Mouse (Mus musculus): ENCODE data around the gene Theg.

The Theg gene

GRCm38 (mm10) chr10:79594872-79595589, 7.9 kb upstream of the Theg start:
- peak; percentile 86 for DNase-seq (ENCODE audit: low read depth, low spot score)

- DNase-seq (ENCODE audit: low read depth, low spot score) = no peak
These were observed 7.0 kb upstream of the Theg start for GRCm38 (mm10) chr10:79594111-79594510.

- DNase-seq (ENCODE audit: low read depth, low spot score) = no peak
These were observed 3.6 kb upstream of the Theg start for GRCm38 (mm10) chr10:79590702-79591101.

GRCm38 (mm10) chr10:79587752-79588126, 608 bp upstream of the Theg start:
- DNase-seq (ENCODE audit: low read depth, low spot score) = no peak

GRCm38 (mm10) chr10:79586243-79586642, 888 bp downstream of the Theg start:
- DNase-seq (ENCODE audit: low read depth, low spot score) = no peak

GRCm38 (mm10) chr10:79585723-79586122, 1.4 kb downstream of the Theg start:
- no peak for DNase-seq (ENCODE audit: low read depth, low spot score)

GRCm38 (mm10) chr10:79585136-79585535, 2.0 kb downstream of the Theg start:
- no peak for DNase-seq (ENCODE audit: low read depth, low spot score)

- DNase-seq (ENCODE audit: low read depth, low spot score) = no peak
These were observed 2.7 kb downstream of the Theg start for GRCm38 (mm10) chr10:79584426-79584825.

GRCm38 (mm10) chr10:79584021-79584420, 3.1 kb downstream of the Theg start:
- no peak for DNase-seq (ENCODE audit: low read depth, low spot score)

- DNase-seq (ENCODE audit: low read depth, low spot score) = no peak
These were observed 5.6 kb downstream of the Theg start for GRCm38 (mm10) chr10:79581501-79581900.

GRCm38 (mm10) chr10:79580811-79581210, 6.3 kb downstream of the Theg start:
- peak; percentile 69 for DNase-seq (ENCODE audit: low read depth, low spot score)

GRCm38 (mm10) chr10:79580356-79580755, 6.8 kb downstream of the Theg start:
- no peak for DNase-seq (ENCODE audit: low read depth, low spot score)

- DNase-seq (ENCODE audit: low read depth, low spot score) = no peak
These were observed 7.3 kb downstream of the Theg start for GRCm38 (mm10) chr10:79579781-79580180.

- DNase-seq (ENCODE audit: low read depth, low spot score) = no peak
These were observed 8.2 kb downstream of the Theg start for GRCm38 (mm10) chr10:79578891-79579290.

- no peak for DNase-seq (ENCODE audit: low read depth, low spot score)
These were observed 8.9 kb downstream of the Theg start for GRCm38 (mm10) chr10:79578276-79578675.

- DNase-seq (ENCODE audit: low read depth, low spot score) = no peak
These were observed 9.8 kb downstream of the Theg start for GRCm38 (mm10) chr10:79577376-79577775.

GRCm38 (mm10) chr10:79575754-79576153, 11.4 kb downstream of the Theg start:
- DNase-seq (ENCODE audit: low read depth, low spot score) = no peak

- DNase-seq (ENCODE audit: low read depth, low spot score) = no peak
These were observed 12.3 kb downstream of the Theg start for GRCm38 (mm10) chr10:79574796-79575195.

GRCm38 (mm10) chr10:79574350-79574749, 12.8 kb downstream of the Theg start:
- DNase-seq (ENCODE audit: low read depth, low spot score) = no peak

GRCm38 (mm10) chr10:79573611-79574010, 13.5 kb downstream of the Theg start:
- DNase-seq (ENCODE audit: low read depth, low spot score) = no peak

- DNase-seq (ENCODE audit: low read depth, low spot score) = no peak
These were observed 15.8 kb downstream of the Theg start for GRCm38 (mm10) chr10:79571314-79571713.

- DNase-seq (ENCODE audit: low read depth, low spot score) = no peak
These were observed 17.2 kb downstream of the Theg start for GRCm38 (mm10) chr10:79569921-79570320.

- no peak for DNase-seq (ENCODE audit: low read depth, low spot score)
These were observed 27.4 kb downstream of the Theg start for GRCm38 (mm10) chr10:79559716-79560115.

- no peak for DNase-seq (ENCODE audit: low read depth, low spot score)
These were observed 29.6 kb downstream of the Theg start for GRCm38 (mm10) chr10:79557496-79557895.
